Mouse (Mus musculus): ENCODE measurements around the gene Ly6g6d.

Ly6g6d gene

DNA sequence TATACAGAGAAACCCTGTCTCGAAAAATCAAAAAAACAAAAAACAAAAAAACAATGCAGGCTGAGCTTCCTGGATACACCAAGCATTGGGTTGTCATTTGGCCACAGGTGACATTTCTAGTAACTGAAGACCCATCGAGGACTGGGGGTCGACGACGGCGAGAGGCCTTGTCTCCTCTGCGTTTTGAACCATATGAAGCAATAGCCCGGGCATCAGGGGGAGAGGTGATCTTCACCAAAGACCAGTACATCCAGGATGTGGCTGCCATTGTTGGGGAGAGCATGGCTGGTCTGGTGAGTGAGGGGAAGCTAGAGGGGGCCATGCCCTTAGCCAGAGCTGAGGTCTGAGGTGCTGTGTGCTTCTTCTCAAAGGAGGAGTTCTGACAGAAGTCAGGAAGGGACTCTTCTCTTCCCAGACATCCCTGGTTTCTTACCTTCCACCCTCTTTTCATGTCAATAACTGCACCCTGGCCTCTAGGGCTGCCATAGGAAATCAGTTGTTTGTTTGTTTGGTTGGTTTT is 55.3 kb downstream of the Ly6g6d start:
- DNase-seq, result no peak

DNA sequence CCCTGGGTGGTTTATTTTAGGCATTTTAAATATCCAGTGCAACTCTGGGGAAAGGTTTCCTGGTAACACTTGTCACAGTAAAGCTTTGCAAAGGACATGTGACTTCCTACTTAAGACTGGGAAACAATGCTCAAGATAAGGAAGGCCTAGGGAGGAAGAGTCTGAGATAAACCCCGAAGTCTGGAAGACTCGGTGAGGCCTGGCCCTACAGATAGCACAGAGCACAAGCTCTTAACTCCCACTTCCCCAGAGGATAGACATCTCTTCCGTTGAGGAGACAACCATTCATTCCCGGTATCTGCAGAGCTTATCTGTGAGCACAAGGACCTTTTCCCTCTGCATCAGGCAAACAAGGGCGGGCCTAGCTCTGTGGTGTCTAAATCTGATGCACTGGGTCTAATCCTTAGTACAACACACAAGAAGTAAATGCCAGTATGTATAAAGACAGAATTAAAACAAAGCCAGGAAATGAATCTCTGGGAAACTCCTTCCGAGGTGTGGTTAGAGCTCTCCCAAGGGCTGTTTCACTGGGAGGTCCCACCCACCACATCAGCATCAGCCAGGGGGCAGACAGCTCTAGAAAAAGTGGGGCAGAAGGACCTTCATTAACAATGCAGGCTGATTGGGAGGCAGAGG is 55.9 kb downstream of the Ly6g6d start:
- no peak for DNase-seq

All from cerebellum, adult 11-12 months (tissue).